ENCODE assay signal across 19 mouse cellular contexts in genomic region chr9:110226191-110226590, GRCm38 (mm10). TPM values are rescaled to one million over a fixed set of nuclear protein-coding genes. Genes with fewer than 3 reads are reported as not detected.
"Had no signal": no experiment of that assay in that cellular context is flagged by ENCODE, and none has a peak within 500 bp of the region (broad histone marks: within the 10 kb centered on the region; RNA-seq: fewer than 3 reads in every experiment).

No protein-coding gene starts in this region.

- H3K4me2 ChIP-seq: lung, embryonic 14.5 days; midbrain, embryonic 11.5 days; midbrain, embryonic 13.5 days; midbrain, embryonic 15.5 days; neural tube, embryonic 12.5 days had no signal

- H3K4me1 ChIP-seq: midbrain, embryonic 13.5 days; midbrain, embryonic 15.5 days; neural tube, embryonic 12.5 days had no signal

- H3K9me3 ChIP-seq: megakaryocyte, embryonic 14.5 days; midbrain, embryonic 13.5 days; midbrain, embryonic 15.5 days; neural tube, embryonic 12.5 days had no signal

- H3K27ac ChIP-seq: macrophage; midbrain, embryonic 13.5 days; midbrain, embryonic 15.5 days; neural tube, embryonic 12.5 days had no signal

- H3K9ac ChIP-seq: lung, embryonic 14.5 days; midbrain, embryonic 13.5 days; midbrain, embryonic 15.5 days; neural tube, embryonic 12.5 days had no signal

- DNase-seq: lung, adult 18-20 months; lung, embryonic 14.5 days; lung, postnatal 14 days; lung, postnatal 36 days; retina, postnatal 1 day; right cerebral cortex, adult 18-20 months; right cerebral cortex, postnatal 25 days; right cerebral cortex, postnatal 4 days; spleen, adult 18-20 months; thymus, adult 18-20 months; thymus, postnatal 14 days; thymus, postnatal 36 days had no signal

- H3K27me3 ChIP-seq: megakaryocyte, embryonic 14.5 days; midbrain, embryonic 13.5 days; midbrain, embryonic 15.5 days; neural tube, embryonic 12.5 days had no signal

- ATAC-seq: midbrain, embryonic 13.5 days; midbrain, embryonic 15.5 days had no signal

- H3K4me3 ChIP-seq: megakaryocyte, embryonic 14.5 days; midbrain, embryonic 13.5 days; midbrain, embryonic 15.5 days; neural tube, embryonic 12.5 days had no signal

RNA-seq across cellular contexts. Expression of gene Cspg5, which starts 17.4 kb away (rescaled TPM):
- total RNA-seq: monocyte, adult 5-6 weeks had no signal
